Mouse (Mus musculus): ENCODE measurements around the gene Slc39a11. TPM values are rescaled to one million over a fixed set of nuclear protein-coding genes. Genes with fewer than 3 reads are reported as not detected.

Gene Slc39a11
- polyA plus RNA-seq, 1 experiment from 2014 or later = 56.6 TPM

GRCm38 (mm10) chr11:113536308-113537198, 113.3 kb downstream of the Slc39a11 start:
- H3K9ac ChIP-seq (ENCODE audit: low read length) = no peak overlapping the region
- no peaks in the 10 kb centered on the region for H3K9me3 ChIP-seq (ENCODE audit: control insufficient read depth, low read length)
- no peak overlapping the region for H3K4me3 ChIP-seq (ENCODE audit: low read depth, low read length)
- TF ChIP-seq CTCF (IDR thresholded peaks at IDR 0.05; ENCODE audit: low read depth) = no peak
- no peak for TF ChIP-seq EP300 (optimal IDR thresholded peaks at IDR 0.05)
- no peak overlapping the region for H3K4me2 ChIP-seq (replicated peaks; ENCODE audit: low read depth)
- ATAC-seq (ENCODE audit: low FRiP score, low TSS enrichment) (peak; percentile 69), DNase-seq (ENCODE audit: low spot score) (peak; percentile 55)
- H3K36me3 ChIP-seq (ENCODE audit: control insufficient read depth, insufficient read depth, low read length) = no peaks in the 10 kb centered on the region
- WGBS = 75% methylated on average over 16 of the region's 16 CpGs
- 0 out of 2 replicates have a peak overlapping the region, but pooled peaks have one; percentile 30 for H3K27ac ChIP-seq (replicated peaks)
- no peaks in the 10 kb centered on the region for H3K27me3 ChIP-seq (ENCODE audit: control insufficient read depth, insufficient read depth, low read length)
- no peaks in the 10 kb centered on the region for H3K4me1 ChIP-seq (replicated peaks; ENCODE audit: control insufficient read depth, insufficient read depth)

- H3K4me3 ChIP-seq (ENCODE audit: low read depth, low read length) = no peak overlapping the region
- no peak for TF ChIP-seq EP300 (optimal IDR thresholded peaks at IDR 0.05)
- TF ChIP-seq CTCF (IDR thresholded peaks at IDR 0.05; ENCODE audit: low read depth) = no peak
- no peak overlapping the region for H3K9ac ChIP-seq (ENCODE audit: low read length)
- ATAC-seq (ENCODE audit: low FRiP score, low TSS enrichment) (no peak), DNase-seq (ENCODE audit: low spot score) (no peak)
- no peak overlapping the region for H3K4me2 ChIP-seq (replicated peaks; ENCODE audit: low read depth)
- H3K9me3 ChIP-seq (ENCODE audit: control insufficient read depth, low read length) = no peaks in the 10 kb centered on the region
- no peaks in the 10 kb centered on the region for H3K27me3 ChIP-seq (ENCODE audit: control insufficient read depth, insufficient read depth, low read length)
- no peaks in the 10 kb centered on the region for H3K36me3 ChIP-seq (ENCODE audit: control insufficient read depth, insufficient read depth, low read length)
- no peak overlapping the region for H3K27ac ChIP-seq (replicated peaks)
- 74% methylated on average over 11 of the region's 11 CpGs for WGBS
- no peaks in the 10 kb centered on the region for H3K4me1 ChIP-seq (replicated peaks; ENCODE audit: control insufficient read depth, insufficient read depth)
These were observed 115.5 kb downstream of the Slc39a11 start for GRCm38 (mm10) chr11:113534341-113534740.

GRCm38 (mm10) chr11:113533931-113534330, 115.9 kb downstream of the Slc39a11 start:
- H3K36me3 ChIP-seq (ENCODE audit: control insufficient read depth, insufficient read depth, low read length) = no peaks in the 10 kb centered on the region
- H3K9ac ChIP-seq (ENCODE audit: low read length) = no peak overlapping the region
- no peak overlapping the region for H3K4me3 ChIP-seq (ENCODE audit: low read depth, low read length)
- DNase-seq (ENCODE audit: low spot score) (no peak), ATAC-seq (ENCODE audit: low FRiP score, low TSS enrichment) (no peak)
- no peaks in the 10 kb centered on the region for H3K9me3 ChIP-seq (ENCODE audit: control insufficient read depth, low read length)
- no peak overlapping the region for H3K4me2 ChIP-seq (replicated peaks; ENCODE audit: low read depth)
- TF ChIP-seq EP300 (optimal IDR thresholded peaks at IDR 0.05) (no peak), CTCF (IDR thresholded peaks at IDR 0.05; ENCODE audit: low read depth) (no peak)
- no peaks in the 10 kb centered on the region for H3K27me3 ChIP-seq (ENCODE audit: control insufficient read depth, insufficient read depth, low read length)
- WGBS = 58% methylated on average over 7 of the region's 7 CpGs
- H3K27ac ChIP-seq (replicated peaks) = no peak overlapping the region
- no peaks in the 10 kb centered on the region for H3K4me1 ChIP-seq (replicated peaks; ENCODE audit: control insufficient read depth, insufficient read depth)

GRCm38 (mm10) chr11:113528391-113528790, 121.5 kb downstream of the Slc39a11 start:
- 97% methylated on average over 3 of the region's 3 CpGs for WGBS
- DNase-seq (ENCODE audit: low spot score) (no peak), ATAC-seq (ENCODE audit: low FRiP score, low TSS enrichment) (no peak)
- Histone ChIP-seq H3K9ac (ENCODE audit: low read length) (no peak overlapping the region), H3K27ac (replicated peaks) (no peak overlapping the region), H3K9me3 (ENCODE audit: control insufficient read depth, low read length) (no peaks in the 10 kb centered on the region), H3K4me2 (replicated peaks; ENCODE audit: low read depth) (no peak overlapping the region), H3K4me1 (replicated peaks; ENCODE audit: control insufficient read depth, insufficient read depth) (no peaks in the 10 kb centered on the region), H3K27me3 (ENCODE audit: control insufficient read depth, insufficient read depth, low read length) (no peaks in the 10 kb centered on the region), H3K4me3 (ENCODE audit: low read depth, low read length) (no peak overlapping the region), H3K36me3 (ENCODE audit: control insufficient read depth, insufficient read depth, low read length) (no peaks in the 10 kb centered on the region)
- TF ChIP-seq EP300 (optimal IDR thresholded peaks at IDR 0.05) (no peak), CTCF (IDR thresholded peaks at IDR 0.05; ENCODE audit: low read depth) (no peak)

- no peak for TF ChIP-seq CTCF (IDR thresholded peaks at IDR 0.05; ENCODE audit: low read depth)
- no peak for TF ChIP-seq EP300 (optimal IDR thresholded peaks at IDR 0.05)
- ATAC-seq (ENCODE audit: low FRiP score, low TSS enrichment) = no peak
These were observed 124.1 kb downstream of the Slc39a11 start for GRCm38 (mm10) chr11:113525731-113526130.

GRCm38 (mm10) chr11:113522726-113523125, 127.2 kb downstream of the Slc39a11 start:
- no peaks in the 10 kb centered on the region for H3K36me3 ChIP-seq (ENCODE audit: control insufficient read depth, insufficient read depth, low read length)
- 72% methylated on average over 4 of the region's 4 CpGs for WGBS
- TF ChIP-seq EP300 (optimal IDR thresholded peaks at IDR 0.05) = no peak
- H3K4me3 ChIP-seq (ENCODE audit: low read depth, low read length) = no peak overlapping the region
- H3K27me3 ChIP-seq (ENCODE audit: control insufficient read depth, insufficient read depth, low read length) = no peaks in the 10 kb centered on the region
- no peaks in the 10 kb centered on the region for H3K4me1 ChIP-seq (replicated peaks; ENCODE audit: control insufficient read depth, insufficient read depth)
- no peak overlapping the region for H3K4me2 ChIP-seq (replicated peaks; ENCODE audit: low read depth)
- no peaks in the 10 kb centered on the region for H3K9me3 ChIP-seq (ENCODE audit: control insufficient read depth, low read length)
- no peak for ATAC-seq (ENCODE audit: low FRiP score, low TSS enrichment)
- H3K27ac ChIP-seq (replicated peaks) = no peak overlapping the region
- H3K9ac ChIP-seq (ENCODE audit: low read length) = no peak overlapping the region
- DNase-seq (ENCODE audit: low spot score) = no peak

More at GRCm38 (mm10) chr11:113525731-113526130, 124.1 kb downstream of the Slc39a11 start:
- Histone ChIP-seq H3K27ac (replicated peaks) (no peak overlapping the region), H3K4me3 (ENCODE audit: low read depth, low read length) (no peak overlapping the region), H3K4me2 (replicated peaks; ENCODE audit: low read depth) (no peak overlapping the region), H3K9me3 (ENCODE audit: control insufficient read depth, low read length) (no peaks in the 10 kb centered on the region), H3K27me3 (ENCODE audit: control insufficient read depth, insufficient read depth, low read length) (no peaks in the 10 kb centered on the region), H3K36me3 (ENCODE audit: control insufficient read depth, insufficient read depth, low read length) (no peaks in the 10 kb centered on the region), H3K4me1 (replicated peaks; ENCODE audit: control insufficient read depth, insufficient read depth) (no peaks in the 10 kb centered on the region), H3K9ac (ENCODE audit: low read length) (no peak overlapping the region)
- WGBS = 73% methylated on average over 18 of the region's 18 CpGs
- DNase-seq (ENCODE audit: low spot score) = no peak
